Mouse (Mus musculus): ENCODE results near the gene Pxylp1. TPM values are rescaled to one million over a fixed set of nuclear protein-coding genes. Genes with fewer than 3 reads are reported as not detected.

Gene Pxylp1
- polyA plus RNA-seq, 1 experiment: 8.6 TPM

DNA sequence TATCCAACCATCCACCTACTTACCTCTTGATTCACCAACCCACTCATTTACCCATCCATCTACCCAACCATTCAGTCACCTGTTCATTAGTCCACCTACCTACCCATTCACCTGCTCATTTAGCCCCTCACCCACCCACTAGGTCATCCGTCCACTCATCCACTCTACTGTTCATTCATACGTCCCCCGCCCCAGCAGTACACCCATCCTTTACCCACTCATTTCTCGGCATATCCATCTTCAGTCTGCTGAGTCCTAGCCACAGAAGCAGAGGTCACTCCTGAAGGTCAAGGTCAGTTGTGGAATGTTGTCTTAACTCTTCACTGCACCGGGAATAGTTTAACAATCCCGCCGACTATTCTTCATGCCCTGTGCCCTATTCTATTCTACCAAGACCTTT is 23.6 kb upstream of the Pxylp1 start:
- WGBS: 42% methylated on average over 7 of the region's 7 CpGs
- no peak for DNase-seq
- Histone ChIP-seq H3K4me3 (replicated peaks; ENCODE audit: extremely low read depth, low read depth, low read length) (no peak overlapping the region), H3K4me1 (ENCODE audit: control insufficient read depth, insufficient read depth, low read length) (no peaks in the 10 kb centered on the region)
- TF ChIP-seq POLR2A (IDR thresholded peaks at IDR 0.05; ENCODE audit: borderline replicate concordance, extremely low read depth, low read depth, low read length) (no peak), CTCF (IDR thresholded peaks at IDR 0.05; ENCODE audit: insufficient read depth, low read length) (no peak)

DNA sequence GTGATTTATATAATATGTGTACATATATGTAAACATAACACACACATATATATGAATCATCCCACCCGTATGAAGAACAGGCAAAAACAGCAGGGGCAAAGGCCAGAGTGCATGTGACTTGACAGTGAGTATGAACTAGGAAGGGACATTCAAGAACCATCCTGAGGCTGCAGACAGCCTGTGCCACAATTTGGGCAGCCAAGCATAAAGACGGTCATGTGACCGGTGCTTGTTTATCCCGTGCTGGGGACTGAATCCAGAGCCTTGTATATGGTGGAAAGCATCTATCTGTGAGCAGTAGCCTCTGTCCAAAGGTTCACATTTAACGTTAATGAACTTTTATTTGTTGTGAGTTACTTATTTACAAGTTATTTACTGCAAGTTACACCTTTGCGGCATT is 22.4 kb upstream of the Pxylp1 start:
- Histone ChIP-seq H3K4me3 (replicated peaks; ENCODE audit: extremely low read depth, low read depth, low read length) (no peak overlapping the region), H3K4me1 (ENCODE audit: control insufficient read depth, insufficient read depth, low read length) (no peaks in the 10 kb centered on the region)
- no peak for DNase-seq
- WGBS: 82% methylated on average over 6 of the region's 6 CpGs
- TF ChIP-seq CTCF (IDR thresholded peaks at IDR 0.05; ENCODE audit: insufficient read depth, low read length) (no peak), POLR2A (IDR thresholded peaks at IDR 0.05; ENCODE audit: borderline replicate concordance, extremely low read depth, low read depth, low read length) (no peak)

DNA sequence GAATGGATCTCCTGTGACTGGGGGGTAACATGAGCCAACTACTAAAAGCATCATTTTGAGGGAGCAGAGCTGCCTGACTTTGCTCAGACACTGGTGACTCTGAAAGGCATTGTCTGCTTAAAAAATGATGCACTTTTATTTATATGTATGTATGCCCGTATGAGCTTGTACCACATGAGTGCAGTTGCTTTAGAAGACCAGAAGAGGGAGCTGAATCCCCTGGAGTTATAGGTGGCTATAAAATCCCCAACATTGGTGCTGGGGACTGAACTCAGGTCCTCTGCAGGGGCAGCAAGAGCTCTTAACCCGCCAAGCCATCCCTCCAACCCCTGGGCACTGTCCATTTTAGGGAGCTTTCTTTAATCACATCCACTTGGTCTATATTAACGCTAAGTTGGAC is 21.5 kb upstream of the Pxylp1 start:
- WGBS: 89% methylated on average over 3 of the region's 3 CpGs
- no peaks in the 10 kb centered on the region for H3K4me1 ChIP-seq (ENCODE audit: control insufficient read depth, insufficient read depth, low read length)

DNA sequence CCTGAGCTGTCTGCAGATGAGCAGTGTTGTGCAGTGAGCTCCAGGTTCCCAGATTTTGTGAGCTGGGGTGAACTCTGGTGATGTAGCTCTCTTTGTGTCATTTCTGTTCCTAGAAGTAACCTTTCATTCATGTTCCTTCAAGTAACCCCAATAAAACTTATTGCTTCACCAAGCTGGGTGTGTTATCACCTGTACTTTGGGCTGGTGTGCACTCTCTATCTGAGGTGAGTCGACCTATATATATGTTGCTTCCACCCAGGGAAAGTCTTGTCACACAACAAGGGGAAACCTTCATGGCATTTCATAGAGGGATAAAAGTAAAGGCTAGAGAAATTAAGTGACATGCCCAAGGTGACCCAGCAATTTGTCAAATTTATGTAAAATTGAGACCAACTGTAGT is 17.0 kb upstream of the Pxylp1 start:
- TF ChIP-seq POLR2A (IDR thresholded peaks at IDR 0.05; ENCODE audit: borderline replicate concordance, extremely low read depth, low read depth, low read length) (no peak), CTCF (IDR thresholded peaks at IDR 0.05; ENCODE audit: insufficient read depth, low read length) (no peak)
- no peak for DNase-seq
- 78% methylated on average over 1 of the region's 1 CpGs for WGBS
- Histone ChIP-seq H3K4me1 (ENCODE audit: control insufficient read depth, insufficient read depth, low read length) (no peaks in the 10 kb centered on the region), H3K4me3 (replicated peaks; ENCODE audit: extremely low read depth, low read depth, low read length) (no peak overlapping the region)

More for the DNA sequence above, 21.5 kb upstream of the Pxylp1 start:
- TF ChIP-seq CTCF (IDR thresholded peaks at IDR 0.05; ENCODE audit: insufficient read depth, low read length): no peak
- TF ChIP-seq POLR2A (IDR thresholded peaks at IDR 0.05; ENCODE audit: borderline replicate concordance, extremely low read depth, low read depth, low read length): no peak
- no peak for DNase-seq
- H3K4me3 ChIP-seq (replicated peaks; ENCODE audit: extremely low read depth, low read depth, low read length): no peak overlapping the region

DNA sequence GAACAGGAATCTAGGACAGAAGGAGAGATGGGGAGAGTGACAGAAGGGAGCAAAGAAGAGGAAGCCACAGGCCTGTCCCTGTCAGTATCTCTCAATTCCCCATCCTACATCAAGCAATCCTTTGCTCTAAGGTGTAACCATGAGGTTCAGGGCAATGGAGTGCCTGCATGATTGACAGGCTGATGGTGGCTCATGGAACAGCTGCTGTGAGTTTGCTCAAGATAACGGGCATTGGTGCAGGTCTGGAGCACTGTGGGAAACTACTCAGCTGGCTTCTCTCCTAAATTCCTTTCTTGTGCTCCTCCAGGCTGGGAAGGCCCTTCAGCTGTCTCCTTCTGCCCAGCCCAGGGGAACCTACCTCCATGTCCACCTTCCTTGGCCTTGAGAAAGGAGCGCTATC is 16.3 kb upstream of the Pxylp1 start:
- Histone ChIP-seq H3K4me3 (replicated peaks; ENCODE audit: extremely low read depth, low read depth, low read length) (no peak overlapping the region), H3K4me1 (ENCODE audit: control insufficient read depth, insufficient read depth, low read length) (no peaks in the 10 kb centered on the region)
- DNase-seq: no peak
- TF ChIP-seq CTCF (IDR thresholded peaks at IDR 0.05; ENCODE audit: insufficient read depth, low read length): no peak
- no peak for TF ChIP-seq POLR2A (IDR thresholded peaks at IDR 0.05; ENCODE audit: borderline replicate concordance, extremely low read depth, low read depth, low read length)
- WGBS: 62% methylated on average over 2 of the region's 2 CpGs

DNA sequence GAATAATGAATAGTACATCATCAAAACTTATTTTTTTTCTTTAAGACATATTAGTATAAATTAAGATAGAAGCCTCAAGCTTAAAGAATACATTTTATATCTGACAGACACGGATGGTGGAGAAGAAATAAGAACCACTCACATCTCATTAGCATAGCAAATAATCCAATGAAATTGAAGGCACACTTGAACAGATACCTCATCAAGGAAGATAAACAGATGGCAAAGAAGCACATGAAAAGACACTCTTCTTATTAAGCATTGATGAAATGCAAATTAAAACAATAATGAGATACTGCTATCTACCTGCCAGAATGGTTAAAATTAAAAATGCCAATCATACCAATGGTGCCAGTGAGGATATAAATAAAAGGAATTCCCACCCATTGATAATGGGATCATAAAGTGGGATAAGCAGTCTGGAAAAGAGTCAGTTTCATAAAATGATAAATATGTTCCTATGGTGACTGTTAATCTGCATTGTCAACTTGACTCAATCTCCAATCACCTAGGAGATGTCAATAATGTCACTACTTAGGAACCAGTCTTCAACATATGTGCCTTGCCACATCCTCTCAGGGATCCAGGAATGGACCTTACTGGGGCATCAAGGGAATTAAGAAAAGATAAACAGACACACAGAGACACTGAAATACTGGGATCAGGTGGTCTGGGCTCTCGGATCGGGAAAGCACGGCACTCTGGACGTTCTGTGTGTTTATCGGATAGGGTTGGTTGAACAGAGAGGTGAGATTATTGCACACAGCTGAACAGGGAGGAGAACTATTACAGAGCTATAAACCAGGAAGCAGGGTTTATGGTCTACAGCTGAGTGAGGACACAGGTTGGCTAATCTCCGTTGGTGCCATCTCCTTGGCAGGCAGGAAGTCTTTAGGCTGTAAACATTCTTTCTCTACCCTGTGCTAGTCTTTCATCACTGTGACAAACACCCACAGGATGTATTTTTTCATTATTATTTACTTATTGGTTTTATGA is 12.2 kb upstream of the Pxylp1 start:
- Histone ChIP-seq H3K4me1 (ENCODE audit: control insufficient read depth, insufficient read depth, low read length) (no peaks in the 10 kb centered on the region), H3K4me3 (replicated peaks; ENCODE audit: extremely low read depth, low read depth, low read length) (no peak overlapping the region)
- TF ChIP-seq POLR2A (IDR thresholded peaks at IDR 0.05; ENCODE audit: borderline replicate concordance, extremely low read depth, low read depth, low read length) (no peak), CTCF (IDR thresholded peaks at IDR 0.05; ENCODE audit: insufficient read depth, low read length) (no peak)
- 76% methylated on average over 7 of the region's 7 CpGs for WGBS
- no peak for DNase-seq

DNA sequence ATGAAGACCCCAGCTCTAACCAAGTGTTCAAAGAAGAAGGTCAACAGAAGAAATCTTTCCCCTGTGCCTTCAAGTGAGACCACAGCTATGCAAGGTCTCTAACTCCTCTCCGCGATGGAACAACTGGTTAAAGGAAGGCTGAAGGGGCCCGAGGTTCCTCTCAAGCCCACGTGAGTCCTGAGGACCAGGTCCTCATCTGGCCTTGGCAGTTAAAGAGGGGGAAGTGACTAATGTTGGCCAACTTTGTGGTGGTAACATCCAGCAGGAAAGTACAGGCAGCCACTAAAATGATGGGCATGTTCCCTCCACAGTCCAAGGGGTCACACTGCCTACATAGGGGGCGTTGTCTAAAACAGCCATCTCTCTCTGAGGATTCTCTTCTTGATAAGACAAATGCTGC is 7.2 kb upstream of the Pxylp1 start:
- H3K4me1 ChIP-seq (ENCODE audit: control insufficient read depth, insufficient read depth, low read length): no peaks in the 10 kb centered on the region
- TF ChIP-seq CTCF (IDR thresholded peaks at IDR 0.05; ENCODE audit: insufficient read depth, low read length) (no peak), POLR2A (IDR thresholded peaks at IDR 0.05; ENCODE audit: borderline replicate concordance, extremely low read depth, low read depth, low read length) (no peak)
- no peak overlapping the region for H3K4me3 ChIP-seq (replicated peaks; ENCODE audit: extremely low read depth, low read depth, low read length)
- WGBS: 72% methylated on average over 5 of the region's 5 CpGs
- DNase-seq: no peak

DNA sequence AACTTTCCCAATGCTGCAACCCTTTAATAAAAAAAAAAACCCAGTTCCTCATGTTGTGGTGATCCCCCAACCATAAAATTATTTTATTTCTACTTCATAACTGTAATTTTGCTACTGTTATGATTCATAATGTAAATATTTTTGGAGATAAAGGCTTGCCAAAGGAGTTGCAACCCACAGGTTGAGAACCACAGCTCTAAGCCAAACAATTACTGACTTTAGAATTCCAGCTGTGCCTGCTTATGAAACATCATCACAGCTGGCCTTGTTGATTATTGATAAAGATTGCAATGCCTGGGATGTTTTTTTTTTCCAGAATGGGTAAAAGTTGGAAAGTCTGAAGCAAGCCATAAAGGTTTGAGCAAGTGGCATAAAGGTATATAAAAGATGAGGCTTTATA is 6.5 kb upstream of the Pxylp1 start:
- no peak for TF ChIP-seq POLR2A (IDR thresholded peaks at IDR 0.05; ENCODE audit: borderline replicate concordance, extremely low read depth, low read depth, low read length)
- no peak for TF ChIP-seq CTCF (IDR thresholded peaks at IDR 0.05; ENCODE audit: insufficient read depth, low read length)
- no peak overlapping the region for H3K4me3 ChIP-seq (replicated peaks; ENCODE audit: extremely low read depth, low read depth, low read length)
- H3K4me1 ChIP-seq (ENCODE audit: control insufficient read depth, insufficient read depth, low read length): no peaks in the 10 kb centered on the region
- DNase-seq: no peak

DNA sequence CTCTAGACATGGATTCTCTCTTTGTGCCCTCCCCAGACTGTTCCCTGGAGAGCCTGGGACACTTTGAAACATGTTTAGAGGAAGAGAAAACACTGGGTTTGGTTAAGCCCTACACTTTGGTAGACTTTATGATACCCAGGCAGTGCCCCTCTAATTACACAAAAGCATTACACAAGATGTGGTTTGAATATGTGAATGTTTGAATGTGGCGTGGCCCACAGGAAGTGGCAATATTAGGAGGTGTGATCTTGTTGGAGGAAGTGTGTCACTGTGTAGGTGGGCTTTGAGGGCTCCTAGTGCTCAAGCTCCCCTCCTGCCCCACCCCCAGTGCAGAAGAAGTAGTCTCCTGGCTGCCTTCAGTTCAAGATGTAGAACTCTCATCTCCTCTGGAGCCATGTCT is 4.2 kb upstream of the Pxylp1 start:
- 74% methylated on average over 1 of the region's 1 CpGs for WGBS
- TF ChIP-seq CTCF (IDR thresholded peaks at IDR 0.05; ENCODE audit: insufficient read depth, low read length): no peak
- TF ChIP-seq POLR2A (IDR thresholded peaks at IDR 0.05; ENCODE audit: borderline replicate concordance, extremely low read depth, low read depth, low read length): no peak
- DNase-seq: no peak
- Histone ChIP-seq H3K4me1 (ENCODE audit: control insufficient read depth, insufficient read depth, low read length) (no peaks in the 10 kb centered on the region), H3K4me3 (replicated peaks; ENCODE audit: extremely low read depth, low read depth, low read length) (no peak overlapping the region)

DNA sequence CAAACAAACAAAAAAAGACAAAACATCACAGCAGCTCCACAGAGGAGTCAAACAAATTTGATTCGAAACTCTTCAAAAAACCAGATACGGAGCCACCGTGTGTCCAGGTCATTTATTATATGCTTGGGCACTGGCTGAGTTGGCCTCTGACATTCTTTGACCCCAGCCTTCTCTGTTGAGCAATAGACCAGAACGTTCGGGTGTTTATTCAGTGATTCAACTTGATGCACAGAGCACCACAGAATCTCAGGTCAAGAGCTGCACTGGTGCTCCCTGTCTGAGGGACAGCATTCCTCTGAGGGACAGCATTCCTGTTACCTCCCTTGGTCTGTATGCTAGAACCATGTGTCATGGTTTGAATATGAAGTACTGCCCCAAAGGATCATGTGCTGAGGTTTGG is 1.1 kb upstream of the Pxylp1 start:
- TF ChIP-seq CTCF (IDR thresholded peaks at IDR 0.05; ENCODE audit: insufficient read depth, low read length) (no peak), POLR2A (IDR thresholded peaks at IDR 0.05; ENCODE audit: borderline replicate concordance, extremely low read depth, low read depth, low read length) (no peak)
- Histone ChIP-seq H3K4me3 (replicated peaks; ENCODE audit: extremely low read depth, low read depth, low read length) (no peak overlapping the region), H3K4me1 (ENCODE audit: control insufficient read depth, insufficient read depth, low read length) (no peaks in the 10 kb centered on the region; the same call in 1 of the 2 replicates)
- 48% methylated on average over 5 of the region's 5 CpGs for WGBS
- no peak for DNase-seq
